Mouse (Mus musculus) fibroblast of lung, adult 2 months (primary cell): ENCODE data around the gene Sparc.

Experiments used
- DNase-seq: peaks from one replicate; pipeline ENCODE4 v3.0.0-alpha.2; 2011; ENCODE audit warnings: low read depth

Gene Sparc

GRCm38 (mm10) chr11:55365242-55365641 lies 57.7 kb downstream of the Sparc start:
- no peak for DNase-seq

GRCm38 (mm10) chr11:55364662-55365061 lies 58.3 kb downstream of the Sparc start:
- DNase-seq = no peak

- no peak for DNase-seq
Observed at GRCm38 (mm10) chr11:55358094-55358783, 64.7 kb downstream of the Sparc start.

GRCm38 (mm10) chr11:55356846-55357245 lies 66.1 kb downstream of the Sparc start:
- DNase-seq = no peak
